Mouse (Mus musculus) lung, embryonic 15.5 days (tissue): ENCODE results near the gene Thrap3. TPM values are rescaled to one million over a fixed set of nuclear protein-coding genes. Genes with fewer than 3 reads are reported as not detected.
A peak's percentile ranks its signal among the peaks of the same experiment; 100 is the strongest.

ENCODE experiments used
- ATAC-seq: fragments of 200-750 bp; cut with Nextera tagmentation; 2 replicates; pipeline ENCODE4 v1.8.0; 2017; ENCODE audit warnings: moderate number of reproducible peaks, borderline replicate concordance; ENCODE audit not compliant: low FRiP score, low TSS enrichment; ENCODE audit errors: extremely low read depth
- H3K27ac ChIP-seq: fragments of 300-500 bp; sonication (generic); 2 replicates; pipeline ENCODE4 v1.5.1; 2015; ENCODE audit warnings: moderate library complexity, mild to moderate bottlenecking, inconsistent platforms
- H3K27me3 ChIP-seq: fragments of 300-500 bp; sonication (generic); 2 replicates; pipeline ENCODE4 v1.6.1; 2015; ENCODE audit warnings: inconsistent platforms
- H3K36me3 ChIP-seq: fragments of 300-500 bp; sonication (generic); 2 replicates; pipeline ENCODE4 v1.6.1; 2015; ENCODE audit warnings: inconsistent platforms
- H3K4me1 ChIP-seq: fragments of 300-500 bp; sonication (generic); 2 replicates; pipeline ENCODE4 v1.6.1; 2015; ENCODE audit warnings: inconsistent platforms
- H3K4me2 ChIP-seq: fragments of 300-500 bp; sonication (generic); 2 replicates; pipeline ENCODE4 v1.6.1; 2015; ENCODE audit warnings: inconsistent platforms, mild to moderate bottlenecking, moderate library complexity
- H3K4me3 ChIP-seq: fragments of 300-500 bp; sonication (generic); 2 replicates; pipeline ENCODE4 v1.5.1; 2015; ENCODE audit warnings: mild to moderate bottlenecking, inconsistent platforms
- H3K9ac ChIP-seq: fragments of 300-500 bp; sonication (generic); 2 replicates; pipeline ENCODE4 v1.6.1; 2015; ENCODE audit warnings: inconsistent platforms
- H3K9me3 ChIP-seq: fragments of 300-500 bp; sonication (generic); 2 replicates; pipeline ENCODE4 v1.6.1; 2016; ENCODE audit warnings: inconsistent platforms
- WGBS: fragments of 180-500 bp; shearing (Covaris S2); methylation state at CpG from one replicate; pipeline ENCODE4 v1.1.7; 2015; 5-methylcytosine and 5-hydroxymethylcytosine counted together
- polyA plus RNA-seq: library from polyadenylated mRNA; unstranded; fragments of >200 nt; fragmentation: Nextera tagmentation; extraction: Ambion mirVana; gene quantifications from 2 replicates; pipeline ENCODE4 v1.2.1, GENCODE M21; 2015

Gene Thrap3
- polyA plus RNA-seq, 1 experiment from 2014 or later: 228 TPM

GRCm38 (mm10) chr4:126150297-126150948 lies 52.1 kb downstream of the Thrap3 start:
- no peaks in the 10 kb centered on the region for H3K27me3 ChIP-seq
- peak overlapping the region; percentile 47 for H3K4me3 ChIP-seq
- ATAC-seq: peak; percentile 82
- peak overlapping the region; percentile 98 for H3K27ac ChIP-seq
- H3K9ac ChIP-seq: peak overlapping the region; percentile 20; the same call in 1 of the 2 replicates
- H3K4me1 ChIP-seq: peaks cover 67% of the 10 kb centered on the region
- H3K9me3 ChIP-seq: no peaks in the 10 kb centered on the region
- H3K36me3 ChIP-seq: peaks cover 19% of the 10 kb centered on the region; the same call in 1 of the 2 replicates
- 21% methylated on average over 16 of the region's 16 CpGs for WGBS
- H3K4me2 ChIP-seq: peak overlapping the region; percentile 60

GRCm38 (mm10) chr4:126149798-126150197 lies 52.8 kb downstream of the Thrap3 start:
- no peak for ATAC-seq
- 13% methylated on average over 10 of the region's 10 CpGs for WGBS

GRCm38 (mm10) chr4:126149041-126149676 lies 53.4 kb downstream of the Thrap3 start:
- H3K9me3 ChIP-seq: no peaks in the 10 kb centered on the region
- peak overlapping the region; percentile 98 for H3K27ac ChIP-seq
- peak overlapping the region; percentile 63 for H3K9ac ChIP-seq
- ATAC-seq: 0 out of 2 replicates have a peak, but pooled peaks have one; percentile 0
- peaks cover 19% of the 10 kb centered on the region; the same call in 1 of the 2 replicates for H3K36me3 ChIP-seq
- H3K4me2 ChIP-seq: peak overlapping the region; percentile 60
- WGBS: 14% methylated on average over 42 of the region's 42 CpGs
- no peaks in the 10 kb centered on the region for H3K27me3 ChIP-seq
- H3K4me1 ChIP-seq: peaks cover 64% of the 10 kb centered on the region
- peak overlapping the region; percentile 47 for H3K4me3 ChIP-seq

More at GRCm38 (mm10) chr4:126149798-126150197, 52.8 kb downstream of the Thrap3 start:
- Histone ChIP-seq H3K4me3 (peak overlapping the region; percentile 47), H3K9me3 (no peaks in the 10 kb centered on the region), H3K36me3 (peaks cover 19% of the 10 kb centered on the region; the same call in 1 of the 2 replicates), H3K9ac (peak overlapping the region; percentile 63), H3K4me1 (peaks cover 65% of the 10 kb centered on the region), H3K27me3 (no peaks in the 10 kb centered on the region), H3K4me2 (peak overlapping the region; percentile 60), H3K27ac (peak overlapping the region; percentile 98)

GRCm38 (mm10) chr4:126148161-126148961 lies 54.2 kb downstream of the Thrap3 start:
- under 1% methylated on average over 64 of the region's 67 CpGs for WGBS
- H3K4me1 ChIP-seq: peaks cover 64% of the 10 kb centered on the region
- ATAC-seq: peak; percentile 82

GRCm38 (mm10) chr4:126147533-126148160 lies 54.9 kb downstream of the Thrap3 start, which contains the start of gene Eva1b:
TSS of gene Eva1b (plus strand) at chr4:126147744.
- H3K27ac ChIP-seq: peak within 1 kb of the TSS; percentile 98
- WGBS: under 1% methylated on average over 23 of the region's 24 CpGs
- no peaks in the 10 kb centered on the region for H3K9me3 ChIP-seq
- H3K4me2 ChIP-seq: peak within 1 kb of the TSS; percentile 60
- peaks cover 16% of the 10 kb centered on the region; the same call in 1 of the 2 replicates for H3K36me3 ChIP-seq
- no peaks in the 10 kb centered on the region for H3K27me3 ChIP-seq
- peak within 1 kb of the TSS; percentile 47 for H3K4me3 ChIP-seq
- H3K9ac ChIP-seq: peak within 1 kb of the TSS; percentile 63
- ATAC-seq: peak; percentile 85
- peaks cover 64% of the 10 kb centered on the region for H3K4me1 ChIP-seq

More at GRCm38 (mm10) chr4:126148161-126148961, 54.2 kb downstream of the Thrap3 start:
- Histone ChIP-seq H3K9me3 (no peaks in the 10 kb centered on the region), H3K27me3 (no peaks in the 10 kb centered on the region), H3K27ac (peak overlapping the region; percentile 98), H3K9ac (peak overlapping the region; percentile 63), H3K36me3 (peaks cover 19% of the 10 kb centered on the region; the same call in 1 of the 2 replicates), H3K4me3 (peak overlapping the region; percentile 47), H3K4me2 (peak overlapping the region; percentile 60)

GRCm38 (mm10) chr4:126146974-126147532 lies 55.5 kb downstream of the Thrap3 start:
- ATAC-seq: no peak
- peak overlapping the region; percentile 98 for H3K27ac ChIP-seq
- H3K9ac ChIP-seq: 0 out of 2 replicates have a peak overlapping the region, but pooled peaks have one; percentile 40
- H3K4me3 ChIP-seq: peak overlapping the region; percentile 47; the same call in 1 of the 2 replicates
- H3K4me2 ChIP-seq: peak overlapping the region; percentile 60
- peaks cover 12% of the 10 kb centered on the region; the same call in 1 of the 2 replicates for H3K36me3 ChIP-seq
- no peaks in the 10 kb centered on the region for H3K9me3 ChIP-seq
- 15% methylated on average over 9 of the region's 9 CpGs for WGBS
- peaks cover 61% of the 10 kb centered on the region for H3K4me1 ChIP-seq
- H3K27me3 ChIP-seq: no peaks in the 10 kb centered on the region

- peaks cover 50% of the 10 kb centered on the region for H3K4me1 ChIP-seq
- H3K27me3 ChIP-seq: no peaks in the 10 kb centered on the region
- peaks cover 3% of the 10 kb centered on the region for H3K36me3 ChIP-seq
- H3K4me2 ChIP-seq: no peak overlapping the region
- H3K4me3 ChIP-seq: no peak overlapping the region
- no peak for ATAC-seq
- H3K9me3 ChIP-seq: no peaks in the 10 kb centered on the region
- no peak overlapping the region for H3K27ac ChIP-seq
- no peak overlapping the region for H3K9ac ChIP-seq
- WGBS: 26% methylated on average over 4 of the region's 4 CpGs
These were observed 57.2 kb downstream of the Thrap3 start for GRCm38 (mm10) chr4:126145396-126145795.

- peaks cover 19% of the 10 kb centered on the region for H3K4me1 ChIP-seq
- WGBS: 60% methylated on average over 4 of the region's 5 CpGs
- ATAC-seq: no peak
- no peak overlapping the region for H3K9ac ChIP-seq
- peaks cover 43% of the 10 kb centered on the region for H3K36me3 ChIP-seq
- no peak overlapping the region for H3K4me3 ChIP-seq
- H3K27ac ChIP-seq: peak overlapping the region; percentile 41
- no peak overlapping the region for H3K4me2 ChIP-seq
- no peaks in the 10 kb centered on the region for H3K27me3 ChIP-seq
- no peaks in the 10 kb centered on the region for H3K9me3 ChIP-seq
These were observed 61.5 kb downstream of the Thrap3 start for GRCm38 (mm10) chr4:126141021-126141420.

GRCm38 (mm10) chr4:126137773-126138172 lies 64.8 kb downstream of the Thrap3 start:
- no peak overlapping the region for H3K4me2 ChIP-seq
- H3K4me1 ChIP-seq: peaks cover 28% of the 10 kb centered on the region
- no peaks in the 10 kb centered on the region for H3K27me3 ChIP-seq
- H3K9ac ChIP-seq: no peak overlapping the region
- peaks cover 56% of the 10 kb centered on the region for H3K36me3 ChIP-seq
- H3K27ac ChIP-seq: no peak overlapping the region
- ATAC-seq: no peak
- H3K9me3 ChIP-seq: no peaks in the 10 kb centered on the region
- 86% methylated on average over 4 of the region's 4 CpGs for WGBS
- H3K4me3 ChIP-seq: no peak overlapping the region

GRCm38 (mm10) chr4:126134639-126135038 lies 67.9 kb downstream of the Thrap3 start:
- Histone ChIP-seq H3K27me3 (no peaks in the 10 kb centered on the region), H3K4me2 (no peak overlapping the region), H3K9ac (no peak overlapping the region), H3K36me3 (peaks cover 48% of the 10 kb centered on the region), H3K9me3 (no peaks in the 10 kb centered on the region), H3K4me1 (peaks cover 51% of the 10 kb centered on the region), H3K4me3 (no peak overlapping the region), H3K27ac (peak overlapping the region; percentile 96; the same call in 1 of the 2 replicates)
- WGBS: 67% methylated on average over 4 of the region's 4 CpGs
- ATAC-seq: no peak

GRCm38 (mm10) chr4:126134236-126134635 lies 68.3 kb downstream of the Thrap3 start:
- no peak for ATAC-seq
- Histone ChIP-seq H3K4me1 (peaks cover 55% of the 10 kb centered on the region), H3K9ac (no peak overlapping the region), H3K36me3 (peaks cover 48% of the 10 kb centered on the region), H3K4me3 (no peak overlapping the region), H3K27me3 (no peaks in the 10 kb centered on the region), H3K27ac (peak overlapping the region; percentile 96; the same call in 1 of the 2 replicates), H3K4me2 (no peak overlapping the region), H3K9me3 (no peaks in the 10 kb centered on the region)
- WGBS: 83% methylated on average over 4 of the region's 4 CpGs
